Mouse (Mus musculus) urinary bladder, adult 2 months (tissue): Measurements from ENCODE around the gene Opalin. TPM values are rescaled to one million over a fixed set of nuclear protein-coding genes. Genes with fewer than 3 reads are reported as not detected.

Experiments
- DNase-seq: peaks from one replicate; pipeline ENCODE4 v3.0.0; 2022; ENCODE audit warnings: low spot score
- polyA plus RNA-seq: library from polyadenylated mRNA; depleted of rRNA; stranded (reverse); fragments of >200 nt; gene quantifications from 2 replicates; pipeline ENCODE4 v1.2.3, GENCODE M21; 2012

Opalin gene
- polyA plus RNA-seq, 1 experiment, result not detected

DNA sequence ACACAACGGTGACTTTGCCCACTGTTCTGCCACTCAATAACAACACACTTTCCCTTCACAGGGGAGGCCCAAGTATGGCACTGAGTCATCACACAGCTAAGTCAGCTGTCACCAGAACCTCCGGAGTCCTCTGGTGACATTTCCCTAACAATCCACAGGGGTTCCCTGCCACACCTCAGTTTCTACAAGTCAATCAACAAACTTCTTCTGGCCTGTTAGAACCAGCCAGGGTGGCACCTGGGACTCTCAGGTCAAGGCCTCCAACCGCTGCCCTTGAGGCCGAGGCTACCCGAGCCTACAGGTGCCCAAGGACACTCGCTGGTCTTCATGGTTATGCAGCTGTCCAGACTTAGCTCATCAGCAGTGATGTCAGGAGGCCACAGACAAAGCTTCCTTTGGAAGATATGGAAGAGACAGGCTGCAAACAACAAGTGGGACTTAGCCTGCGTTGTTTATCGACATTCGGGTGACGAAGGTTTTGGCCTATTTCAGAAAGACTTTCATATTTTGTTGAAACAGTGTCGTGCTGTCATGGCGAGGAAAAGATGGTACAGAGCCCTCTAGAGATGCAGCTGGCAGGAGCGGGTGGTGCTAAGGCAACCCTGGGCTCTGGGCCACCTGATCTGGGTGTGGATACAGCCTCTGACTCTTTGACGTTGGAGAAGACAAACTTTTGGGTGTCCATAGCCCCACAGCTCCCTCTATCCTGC is 3.0 kb downstream of the Opalin start:
- no peak for DNase-seq

GRCm38 (mm10) chr19:41071500-41071899 is 5.4 kb downstream of the Opalin start:
- peak; percentile 65 for DNase-seq

DNA sequence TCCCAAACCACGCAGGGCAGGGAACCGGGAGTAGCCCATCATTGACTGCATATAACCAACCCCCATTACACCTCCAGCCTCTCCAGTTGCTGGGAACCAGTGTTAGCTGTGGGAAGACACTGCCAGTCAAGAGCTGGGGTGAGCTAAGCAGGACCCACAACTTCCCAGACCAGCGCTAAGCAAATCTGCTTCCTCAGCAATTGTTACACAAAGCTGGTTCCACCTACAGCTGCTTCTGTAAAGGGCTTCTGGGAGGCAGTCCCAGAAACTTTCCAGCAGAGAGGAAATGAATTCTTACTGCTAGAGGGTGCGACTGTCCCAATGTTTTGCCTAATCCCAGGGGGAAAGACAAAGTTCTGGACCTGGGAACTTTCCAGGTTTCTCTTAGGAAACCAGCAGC is 22.2 kb downstream of the Opalin start:
- DNase-seq, result no peak

DNA sequence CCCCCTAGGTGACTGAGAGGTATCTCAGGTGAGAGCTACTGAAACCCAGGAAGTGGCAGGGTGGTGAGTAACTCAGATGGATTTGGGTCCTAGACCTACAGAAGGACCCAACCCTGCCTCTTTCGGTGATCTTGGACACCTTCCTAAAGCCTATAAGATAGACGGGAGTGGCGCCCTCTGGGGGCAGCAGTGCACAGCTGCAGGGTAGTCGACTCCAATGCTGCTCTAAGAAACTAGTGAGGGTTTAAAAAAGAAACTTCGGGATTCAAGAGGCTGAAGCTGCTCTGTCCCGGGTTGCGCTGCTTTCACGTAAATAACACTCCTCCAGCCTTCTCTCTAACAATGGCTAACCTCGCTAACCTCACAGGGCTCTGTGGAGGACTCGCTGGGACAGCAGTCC is 23.4 kb downstream of the Opalin start:
- no peak for DNase-seq

DNA sequence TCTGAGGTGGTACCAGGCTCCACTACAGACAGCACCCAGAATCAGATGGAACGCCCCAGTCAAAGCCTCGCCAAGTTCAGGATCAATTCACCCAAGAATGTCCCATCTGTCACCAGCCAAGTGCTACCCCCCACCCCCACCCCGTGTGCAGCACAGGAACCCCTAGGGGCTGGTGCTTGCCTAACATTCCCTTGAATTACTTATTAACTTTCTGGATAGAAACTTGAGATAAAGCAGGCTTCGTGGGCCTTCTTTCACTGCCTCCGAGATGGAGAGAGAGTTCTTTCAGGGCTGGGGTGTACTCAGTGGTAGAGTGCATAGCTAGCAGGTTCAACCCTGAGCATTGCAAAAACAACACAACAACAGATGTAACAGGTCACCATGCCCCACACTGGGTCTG is 24.7 kb downstream of the Opalin start:
- DNase-seq, result no peak

DNA sequence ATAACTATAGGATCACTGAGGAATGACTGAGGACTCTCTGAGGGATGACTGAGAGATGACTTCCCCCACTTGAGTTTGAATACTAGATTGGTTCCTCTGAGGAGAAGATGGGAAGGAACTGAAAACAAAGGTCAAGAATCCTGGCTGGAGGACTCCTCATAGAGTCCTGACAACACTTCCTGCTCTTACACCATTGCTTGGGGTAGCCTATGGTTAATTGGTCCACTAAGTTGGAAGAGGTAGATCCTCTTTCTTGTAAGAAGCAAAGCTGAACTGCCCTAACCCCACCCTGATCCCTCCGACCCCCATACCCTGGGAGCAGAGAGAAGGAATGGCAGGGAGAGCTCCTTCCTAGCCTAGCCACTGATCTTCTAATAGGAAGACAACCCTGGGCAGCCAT is 25.2 kb downstream of the Opalin start:
- DNase-seq, result no peak

- DNase-seq, result no peak
Observed at GRCm38 (mm10) chr19:41048187-41048559, 28.7 kb downstream of the Opalin start.

GRCm38 (mm10) chr19:41047437-41048186 is 29.3 kb downstream of the Opalin start:
- no peak for DNase-seq

DNA sequence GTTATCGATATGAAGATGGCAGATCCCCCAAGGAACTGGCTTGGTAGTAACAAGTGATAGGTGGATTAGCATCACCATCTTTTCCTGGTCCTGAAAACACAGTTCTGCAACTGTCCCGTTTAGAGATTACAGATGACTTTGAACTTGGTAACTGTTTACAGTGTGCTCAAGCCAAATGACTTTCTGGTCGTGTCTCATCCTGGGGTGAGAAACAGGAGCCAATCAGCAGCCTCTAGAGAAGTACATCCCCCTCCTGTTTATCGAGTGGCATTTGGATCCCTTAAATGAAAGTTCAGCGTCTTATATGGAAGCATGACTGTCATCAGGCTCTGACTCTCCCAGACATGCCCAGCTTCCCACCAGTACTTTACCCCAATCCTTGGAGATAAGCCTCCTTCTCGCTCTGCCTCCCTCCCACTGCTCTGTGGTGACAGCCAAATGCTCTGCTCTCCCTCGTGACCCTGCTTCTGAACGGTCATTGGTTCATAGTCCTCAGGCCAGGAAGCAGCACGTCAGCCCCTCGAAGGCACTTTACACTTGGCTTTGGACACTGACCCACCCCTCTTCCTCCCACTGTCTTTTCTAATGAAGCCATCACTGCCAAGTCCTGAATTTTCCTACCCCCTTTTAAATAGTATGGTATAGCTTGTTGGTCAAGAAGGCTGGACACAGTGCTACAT is 31.7 kb downstream of the Opalin start:
- no peak for DNase-seq

DNA sequence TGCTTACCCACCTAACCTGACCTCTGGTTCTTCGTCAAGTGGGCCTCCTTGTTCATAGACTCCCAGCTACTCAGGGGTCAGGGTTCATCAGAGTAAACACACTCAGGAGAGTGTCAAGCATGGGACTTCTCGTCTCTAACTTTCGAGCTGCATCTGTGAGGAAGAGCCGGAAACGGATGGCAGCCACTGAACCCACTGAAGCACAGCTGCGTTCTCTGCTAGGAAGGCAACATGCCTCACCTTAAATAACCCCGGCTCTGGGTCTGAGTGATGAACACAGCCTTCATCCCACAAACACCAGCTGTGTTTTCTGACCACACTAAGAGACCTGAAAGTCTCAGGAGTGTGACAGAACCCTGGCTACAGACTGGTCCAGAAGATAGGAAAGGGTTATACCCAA is 37.8 kb downstream of the Opalin start:
- DNase-seq, result no peak

DNA sequence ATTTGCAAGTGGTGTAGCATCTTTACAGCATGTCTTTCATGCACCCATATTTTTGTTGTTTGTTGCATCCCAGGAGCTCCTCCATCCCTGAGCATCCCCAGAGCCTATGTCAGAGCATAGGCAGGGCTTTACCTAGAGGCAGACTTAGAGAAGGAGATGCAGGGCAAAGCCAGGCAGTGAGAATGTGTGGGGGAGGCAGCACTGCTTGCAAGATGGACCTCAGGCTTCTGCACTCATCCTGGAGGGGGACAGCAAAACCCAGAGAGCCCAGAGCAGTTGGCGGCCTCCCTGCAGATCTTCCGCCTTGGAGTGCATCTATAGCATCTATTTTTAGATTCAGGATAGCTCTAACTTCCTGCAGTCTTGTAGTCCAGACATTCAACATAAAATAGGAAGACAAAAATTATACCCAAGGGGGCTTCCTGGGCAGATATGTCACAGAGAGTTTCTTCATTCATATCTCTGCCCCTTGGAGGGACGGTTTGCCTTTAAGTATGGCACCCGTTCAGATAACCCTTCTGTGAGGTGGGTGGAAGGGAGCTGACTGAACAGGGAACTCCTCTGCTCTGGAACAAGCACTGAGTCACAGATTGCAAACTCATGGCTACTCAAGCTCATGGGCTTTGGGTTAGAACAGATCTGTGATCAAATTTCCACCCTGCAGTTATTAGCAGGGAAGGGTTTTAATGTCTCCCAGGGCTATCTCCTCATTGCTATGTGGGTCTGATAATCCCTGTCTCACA is 40.9 kb downstream of the Opalin start:
- DNase-seq, result no peak

- no peak for DNase-seq
Observed at GRCm38 (mm10) chr19:41031869-41032268, 45.0 kb downstream of the Opalin start.

DNA sequence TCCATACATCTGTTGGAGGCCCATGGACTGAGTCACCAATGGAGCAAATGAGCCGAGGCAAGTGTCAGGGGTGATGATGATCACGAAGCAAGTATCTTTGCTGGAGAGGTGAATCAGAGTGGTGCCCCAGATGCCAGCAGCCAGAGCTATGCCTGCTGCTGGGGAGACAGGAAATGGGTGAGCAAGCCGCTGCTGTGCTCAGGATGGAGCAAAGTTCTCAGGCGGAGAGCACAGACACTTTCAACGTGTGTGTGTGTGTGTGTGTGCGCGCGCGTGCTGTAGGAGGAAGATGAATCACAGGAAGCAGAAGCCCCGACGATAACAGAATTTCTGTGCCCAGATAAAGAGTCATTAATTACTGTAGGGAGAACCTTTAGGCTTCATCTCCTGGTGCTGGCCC is 45.9 kb downstream of the Opalin start:
- DNase-seq, result no peak

GRCm38 (mm10) chr19:41030161-41030560 is 46.8 kb downstream of the Opalin start:
- DNase-seq, result no peak

GRCm38 (mm10) chr19:41029219-41029618 is 47.7 kb downstream of the Opalin start, which contains the start of gene Dntt:
Gene Dntt, plus strand, starts transcription at chr19:41029275.
- no peak for DNase-seq

DNA sequence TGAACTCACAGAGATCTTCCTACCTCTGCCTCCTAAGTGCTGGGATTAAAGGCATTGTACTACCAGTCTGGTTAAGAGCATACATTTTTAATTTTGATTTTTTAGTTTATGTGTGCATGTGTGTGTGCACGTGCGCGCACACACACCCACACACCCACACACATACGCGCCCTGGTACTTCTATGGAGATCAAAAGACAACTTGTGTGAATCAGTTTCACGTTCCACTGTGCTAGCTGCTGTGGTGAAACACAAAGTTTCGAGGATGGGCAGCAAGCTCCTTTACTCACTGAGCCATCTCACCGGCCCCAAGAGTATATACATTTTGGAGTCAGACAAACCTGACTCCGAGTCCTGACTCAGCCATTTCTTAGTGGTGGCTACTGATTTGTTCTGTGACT is 49.3 kb downstream of the Opalin start:
- no peak for DNase-seq

DNA sequence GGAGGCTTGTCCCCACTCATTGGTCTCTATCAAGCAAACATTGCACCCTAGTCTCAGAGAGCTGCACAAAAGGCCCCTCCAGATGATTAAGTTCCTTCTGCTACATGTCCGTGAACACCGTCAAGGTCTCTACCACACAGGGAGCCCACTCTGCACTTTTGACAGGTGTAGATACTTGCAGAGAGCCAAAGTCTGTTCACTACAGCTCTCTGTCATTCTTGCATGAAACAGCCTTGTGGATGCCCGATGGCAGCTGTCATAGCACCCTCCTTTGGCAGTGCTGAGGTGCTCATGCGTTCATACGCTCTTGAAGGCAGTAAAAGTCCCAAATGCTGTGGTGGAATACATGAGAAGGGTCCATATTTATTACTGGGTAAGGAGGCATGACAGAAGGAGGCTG is 49.9 kb downstream of the Opalin start:
- DNase-seq, result no peak

- no peak for DNase-seq
Observed at GRCm38 (mm10) chr19:41026551-41026950, 50.4 kb downstream of the Opalin start.

GRCm38 (mm10) chr19:41022244-41022643 is 54.7 kb downstream of the Opalin start:
- no peak for DNase-seq

DNA sequence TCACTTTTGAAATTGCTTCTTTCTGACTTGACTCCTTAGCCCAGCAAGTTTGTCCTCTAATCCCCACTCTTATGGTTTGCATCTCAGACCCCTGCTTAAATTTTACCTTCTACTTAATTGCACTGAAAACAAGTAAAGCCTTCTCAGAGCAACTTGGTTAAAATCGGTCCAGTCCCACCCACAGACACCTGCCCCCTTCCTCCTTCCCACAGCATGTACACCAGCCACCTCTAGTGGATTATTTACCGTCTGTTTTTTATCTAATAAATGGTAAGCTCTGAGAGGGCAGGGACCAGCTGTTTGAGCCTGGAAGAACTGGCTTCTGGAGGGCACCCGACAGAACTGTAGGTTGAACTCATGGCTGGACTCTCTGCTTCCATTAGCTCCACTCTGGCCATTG is 56.4 kb downstream of the Opalin start:
- DNase-seq, result no peak

GRCm38 (mm10) chr19:41019164-41019675 is 57.7 kb downstream of the Opalin start:
- no peak for DNase-seq
